Mouse (Mus musculus): ENCODE data around the gene Scn10a. TPM values are rescaled to one million over a fixed set of nuclear protein-coding genes. Genes with fewer than 3 reads are reported as not detected.

Scn10a gene
- total and polyA plus RNA-seq, 3 experiments: not detected

- Histone ChIP-seq H3K4me1 (ENCODE audit: control insufficient read depth in 1 of 2, insufficient read depth in 2 of 2) (peaks cover 0 to 9% of the 10 kb centered on the region in 2 experiments; a peak in 2 of 4 replicates), H3K9me3 (replicated peaks; ENCODE audit: low read length) (peaks cover 6% of the 10 kb centered on the region), H3K27me3 (replicated peaks) (no peaks in the 10 kb centered on the region), H3K4me3 (replicated peaks in 1 of 3; ENCODE audit: low read depth in 2 of 3, low read length in 2 of 3, poor library complexity in 1 of 3) (no peak overlapping the region), H3K4me2 (ENCODE audit: insufficient read depth, low read depth, poor library complexity, severe bottlenecking) (no peak overlapping the region), H3K79me2 (replicated peaks; ENCODE audit: control insufficient read depth, extremely low read depth, insufficient read depth, poor library complexity, severe bottlenecking) (no peaks in the 10 kb centered on the region), H3K36me3 (replicated peaks in 1 of 2; ENCODE audit: control insufficient read depth in 1 of 2, insufficient read depth in 1 of 2, low read length in 1 of 2) (no peaks in the 10 kb centered on the region), H3K27ac (ENCODE audit: insufficient read depth, low read depth) (no peak overlapping the region), H3K9ac (ENCODE audit: insufficient read depth, low read depth) (no peak overlapping the region)
- in situ Hi-C loops (cut with MboI; ENCODE audit: low pct_ligation_motif_present, low pct_unique_long_range_greater_than_20kb, low sequenced_read_pairs): loop anchor here (10.0 kb wide), 1 partner anchor 54 kb away; no protein-coding TSS in a partner anchor
- TF ChIP-seq KAT2A (IDR thresholded peaks at IDR 0.05; ENCODE audit: insufficient replicate concordance, low read length): no peak
- TF ChIP-seq MAZ (IDR thresholded peaks at IDR 0.05; ENCODE audit: low read depth, low read length): no peak
- no peak for TF ChIP-seq MEF2A (IDR thresholded peaks at IDR 0.05; ENCODE audit: borderline replicate concordance, low read depth, low read length)
- TF ChIP-seq JUN (IDR thresholded peaks at IDR 0.05; ENCODE audit: insufficient read depth, low read depth, low read length): no peak
- TF ChIP-seq JUND (conservative IDR thresholded peaks at IDR 0.05; ENCODE audit: low read depth, low read length): no peak
- no peak for TF ChIP-seq BHLHE40 (IDR thresholded peaks at IDR 0.05; ENCODE audit: low read depth, low read length)
- TF ChIP-seq ZMIZ1 (IDR thresholded peaks at IDR 0.05; ENCODE audit: low read depth, low read length): no peak
- no peak for TF ChIP-seq ZKSCAN1 (IDR thresholded peaks at IDR 0.05; ENCODE audit: borderline replicate concordance, low read depth, low read length)
- no peak for TF ChIP-seq ZC3H11A (IDR thresholded peaks at IDR 0.05; ENCODE audit: low read depth, low read length)
- no peak for TF ChIP-seq CHD1 (IDR thresholded peaks at IDR 0.05; ENCODE audit: low read depth, low read length)
- DNase-seq (ENCODE audit: extremely low read depth): no peak
- dilution Hi-C loops (cut with MboI; ENCODE audit: extremely low pct_ligation_motif_present, extremely low pct_unique_long_range_greater_than_20kb, low sequenced_read_pairs): no loop called here
Measured at GRCm38 (mm10) chr9:119598501-119598900, 120.6 kb downstream of the Scn10a start.

GRCm38 (mm10) chr9:119597332-119597731, 121.8 kb downstream of the Scn10a start:
- in situ Hi-C loops (cut with MboI; ENCODE audit: low pct_ligation_motif_present, low pct_unique_long_range_greater_than_20kb, low sequenced_read_pairs): loop anchor here (10.0 kb wide), 1 partner anchor 53 kb away; no protein-coding TSS in a partner anchor
- no peak for TF ChIP-seq JUN (IDR thresholded peaks at IDR 0.05; ENCODE audit: insufficient read depth, low read depth, low read length)
- TF ChIP-seq CHD2 (IDR thresholded peaks at IDR 0.05; ENCODE audit: low read length): peak; percentile 92
- no peak for TF ChIP-seq MAFK (IDR thresholded peaks at IDR 0.05; ENCODE audit: insufficient replicate concordance, low read length)
- TF ChIP-seq ETS1 (conservative IDR thresholded peaks at IDR 0.05; ENCODE audit: low read depth, low read length): no peak
- Histone ChIP-seq H3K4me3 (replicated peaks in 1 of 3; ENCODE audit: low read depth in 2 of 3, low read length in 2 of 3, poor library complexity in 1 of 3) (no peak overlapping the region), H3K9me3 (replicated peaks; ENCODE audit: low read length) (peaks cover 6% of the 10 kb centered on the region), H3K4me2 (ENCODE audit: insufficient read depth, low read depth, poor library complexity, severe bottlenecking) (no peak overlapping the region), H3K36me3 (replicated peaks in 1 of 2; ENCODE audit: control insufficient read depth in 1 of 2, insufficient read depth in 1 of 2, low read length in 1 of 2) (no peaks in the 10 kb centered on the region), H3K27me3 (replicated peaks) (no peaks in the 10 kb centered on the region), H3K27ac (ENCODE audit: insufficient read depth, low read depth) (no peak overlapping the region), H3K9ac (ENCODE audit: insufficient read depth, low read depth) (no peak overlapping the region), H3K79me2 (replicated peaks; ENCODE audit: control insufficient read depth, extremely low read depth, insufficient read depth, poor library complexity, severe bottlenecking) (no peaks in the 10 kb centered on the region), H3K4me1 (ENCODE audit: control insufficient read depth in 1 of 2, insufficient read depth in 2 of 2) (peaks cover 0 to 7% of the 10 kb centered on the region in 2 experiments; a peak in 2 of 4 replicates)
- dilution Hi-C loops (cut with MboI; ENCODE audit: extremely low pct_ligation_motif_present, extremely low pct_unique_long_range_greater_than_20kb, low sequenced_read_pairs): no loop called here
- DNase-seq (ENCODE audit: extremely low read depth): no peak

- in situ Hi-C loops (cut with MboI; ENCODE audit: low pct_ligation_motif_present, low pct_unique_long_range_greater_than_20kb, low sequenced_read_pairs): no loop called here
- no peak overlapping the region for H3K9ac ChIP-seq (ENCODE audit: insufficient read depth, low read depth)
Measured at GRCm38 (mm10) chr9:119589592-119589991, 129.5 kb downstream of the Scn10a start.

More at GRCm38 (mm10) chr9:119589592-119589991, 129.5 kb downstream of the Scn10a start:
- TF ChIP-seq GABPA (IDR thresholded peaks at IDR 0.05; ENCODE audit: insufficient replicate concordance, low read depth, low read length) (no peak), ZNF384 (IDR thresholded peaks at IDR 0.05; ENCODE audit: low read depth, low read length) (no peak), ZC3H11A (IDR thresholded peaks at IDR 0.05; ENCODE audit: low read depth, low read length) (no peak), BHLHE40 (IDR thresholded peaks at IDR 0.05; ENCODE audit: low read depth, low read length) (no peak), USF2 (conservative IDR thresholded peaks at IDR 0.05; ENCODE audit: low read depth, low read length) (no peak), HCFC1 (IDR thresholded peaks at IDR 0.05; ENCODE audit: low read depth, low read length) (no peak)
- dilution Hi-C loops (cut with MboI; ENCODE audit: extremely low pct_ligation_motif_present, extremely low pct_unique_long_range_greater_than_20kb, low sequenced_read_pairs): no loop called here
- H3K4me2 ChIP-seq (ENCODE audit: insufficient read depth, low read depth, poor library complexity, severe bottlenecking): no peak overlapping the region
- no peaks in the 10 kb centered on the region for H3K79me2 ChIP-seq (replicated peaks; ENCODE audit: control insufficient read depth, extremely low read depth, insufficient read depth, poor library complexity, severe bottlenecking)
- H3K9me3 ChIP-seq (replicated peaks; ENCODE audit: low read length): no peaks in the 10 kb centered on the region
- no peak overlapping the region for H3K4me3 ChIP-seq (replicated peaks in 1 of 3; ENCODE audit: low read depth in 2 of 3, low read length in 2 of 3, poor library complexity in 1 of 3)
- H3K4me1 ChIP-seq (ENCODE audit: control insufficient read depth in 1 of 2, insufficient read depth in 2 of 2): no peaks in the 10 kb centered on the region
- no peak overlapping the region for H3K27ac ChIP-seq (ENCODE audit: insufficient read depth, low read depth)
- H3K27me3 ChIP-seq (replicated peaks): peaks cover 27% of the 10 kb centered on the region
- no peak for DNase-seq (ENCODE audit: extremely low read depth)
- H3K36me3 ChIP-seq (replicated peaks in 1 of 2; ENCODE audit: control insufficient read depth in 1 of 2, insufficient read depth in 1 of 2, low read length in 1 of 2): no peaks in the 10 kb centered on the region
